Mouse (Mus musculus) lung, postnatal 0 days (tissue): ENCODE data around the gene Nisch. TPM values are rescaled to one million over a fixed set of nuclear protein-coding genes. Genes with fewer than 3 reads are reported as not detected.
A peak's percentile ranks its signal among the peaks of the same experiment; 100 is the strongest.

Experiments
- ATAC-seq: fragments of 200-750 bp; cut with Nextera tagmentation; 2 replicates; pipeline ENCODE4 v1.8.0; 2017; ENCODE audit warnings: moderate library complexity
- DNase-seq: peaks from one replicate; pipeline ENCODE4 v3.0.0-alpha.2; 2016; ENCODE audit warnings: low spot score
- H3K27ac ChIP-seq: fragments of 300-500 bp; sonication (generic); 2 replicates; pipeline ENCODE4 v1.5.1; 2014; ENCODE audit warnings: antibody characterized with exemption, mild to moderate bottlenecking, low read length, mixed read lengths
- H3K27me3 ChIP-seq: fragments of 300-500 bp; sonication (generic); replicated peaks from 2 replicates; pipeline ENCODE4 v1.6.1; 2014; ENCODE audit warnings: low read length, mixed read lengths; ENCODE audit not compliant: insufficient read depth
- H3K36me3 ChIP-seq: fragments of 300-500 bp; sonication (generic); 2 replicates; pipeline ENCODE4 v1.6.1; 2014; ENCODE audit warnings: low read length, mixed read lengths; ENCODE audit not compliant: insufficient read depth
- H3K4me1 ChIP-seq: fragments of 300-500 bp; sonication (generic); 2 replicates; pipeline ENCODE4 v1.6.1; 2014; ENCODE audit warnings: antibody characterized with exemption, low read depth, low read length, mixed read lengths; ENCODE audit not compliant: insufficient read depth
- H3K4me2 ChIP-seq: fragments of 300-500 bp; sonication (generic); replicated peaks from 2 replicates; pipeline ENCODE4 v1.6.1; 2014; ENCODE audit warnings: low read depth, mild to moderate bottlenecking, low read length, moderate library complexity, mixed read lengths
- H3K4me3 ChIP-seq: fragments of 300-500 bp; sonication (generic); 2 replicates; pipeline ENCODE4 v1.5.1; 2014; ENCODE audit warnings: low read depth, low read length
- H3K9ac ChIP-seq: fragments of 300-500 bp; sonication (generic); replicated peaks from 2 replicates; pipeline ENCODE4 v1.6.1; 2014; ENCODE audit warnings: low read depth, mild to moderate bottlenecking
- H3K9me3 ChIP-seq: fragments of 300-500 bp; sonication (generic); 2 replicates; pipeline ENCODE4 v1.6.1; 2016; ENCODE audit warnings: low read length, mixed read lengths
- CTCF ChIP-seq: IDR thresholded peaks from 2 replicates; pipeline ENCODE4 v1.5.1; 2016; ENCODE audit warnings: antibody characterized with exemption, mild to moderate bottlenecking
- EP300 ChIP-seq: IDR thresholded peaks from 2 replicates; pipeline ENCODE4 v1.6.1; 2016; ENCODE audit warnings: antibody characterized with exemption, mild to moderate bottlenecking, control low read depth
- WGBS: fragments of 180-500 bp; shearing (Covaris S2); extraction: QIAGEN DNeasy Blood & Tissue Kit; methylation state at CpG from one replicate; pipeline ENCODE4 v1.1.7; 2014; 5-methylcytosine and 5-hydroxymethylcytosine counted together
- polyA plus RNA-seq: library from polyadenylated mRNA; unstranded; fragments of >200 nt; fragmentation: Nextera tagmentation; extraction: Ambion mirVana; gene quantifications from 2 replicates; pipeline ENCODE4 v1.2.1, GENCODE M21; 2015

Gene Nisch
- polyA plus RNA-seq, 1 experiment from 2014 or later = 196 TPM

DNA sequence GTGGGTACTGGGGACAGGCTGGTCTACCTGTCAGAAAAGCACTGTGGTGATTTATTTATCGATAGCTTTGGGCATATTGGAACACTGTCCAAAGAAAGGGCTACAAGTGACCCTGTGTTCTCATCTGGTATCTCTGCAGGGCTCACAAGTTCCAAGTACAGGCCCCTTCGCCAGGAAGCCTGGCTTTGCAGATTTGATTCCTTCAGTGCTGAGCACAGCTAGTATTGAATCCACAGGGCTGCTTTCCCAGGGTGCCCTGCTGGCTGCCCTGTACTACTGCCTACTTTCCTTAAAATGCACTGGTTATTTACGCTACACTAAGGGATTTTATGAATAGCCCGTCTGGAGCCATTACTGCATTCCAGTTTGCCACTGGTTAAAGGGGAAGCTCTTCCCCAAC lies 35.2 kb downstream of the Nisch start:
- no peak overlapping the region for H3K4me3 ChIP-seq
- no peak overlapping the region for H3K27ac ChIP-seq
- 67% methylated on average over 4 of the region's 4 CpGs for WGBS
- H3K4me1 ChIP-seq = peaks cover 5% of the 10 kb centered on the region; the same call in 1 of the 2 replicates
- H3K36me3 ChIP-seq = peaks cover 70% of the 10 kb centered on the region
- no peaks in the 10 kb centered on the region for H3K9me3 ChIP-seq
- H3K4me2 ChIP-seq = no peak overlapping the region
- H3K9ac ChIP-seq = no peak overlapping the region
- DNase-seq (no peak), ATAC-seq (no peak)
- no peak for TF ChIP-seq EP300
- TF ChIP-seq CTCF = no peak
- H3K27me3 ChIP-seq = no peaks in the 10 kb centered on the region

DNA sequence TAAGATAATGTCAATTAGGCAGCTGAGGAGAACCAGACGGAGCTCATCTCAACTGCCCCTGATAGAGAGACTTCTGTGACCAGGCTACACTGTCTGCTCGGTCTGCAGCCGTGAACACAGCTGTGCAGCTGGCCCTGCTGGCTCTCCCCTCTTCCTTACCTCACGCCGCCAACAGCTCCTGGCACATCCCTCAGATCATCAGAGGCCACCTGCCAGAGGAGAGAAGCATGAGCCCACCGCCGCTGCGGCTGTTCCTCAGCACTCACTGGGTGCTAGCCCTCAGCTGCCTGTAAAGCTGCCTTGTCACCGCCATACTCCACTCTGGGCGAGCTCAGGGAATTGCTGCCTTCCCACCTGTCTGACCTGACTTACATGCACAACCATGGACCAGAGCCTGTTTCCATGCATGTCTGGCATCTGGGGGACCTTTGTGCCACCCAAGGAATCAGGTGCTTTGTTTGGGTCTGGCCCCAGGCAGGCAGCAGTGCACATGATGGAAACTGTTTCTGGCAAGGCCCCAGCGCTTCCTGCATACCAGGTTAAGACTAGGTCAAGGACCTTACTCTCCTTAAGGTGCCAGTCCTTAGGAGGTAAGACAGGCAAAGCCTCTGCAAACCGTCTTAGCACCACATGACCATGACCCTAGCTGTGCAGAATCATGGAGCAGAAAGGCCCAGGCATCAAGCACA lies 36.9 kb downstream of the Nisch start:
- H3K9me3 ChIP-seq = no peaks in the 10 kb centered on the region
- H3K27me3 ChIP-seq = no peaks in the 10 kb centered on the region
- H3K27ac ChIP-seq = no peak overlapping the region
- ATAC-seq (no peak), DNase-seq (no peak)
- H3K4me3 ChIP-seq = no peak overlapping the region
- H3K4me2 ChIP-seq = no peak overlapping the region
- H3K4me1 ChIP-seq = peaks cover 5% of the 10 kb centered on the region; the same call in 1 of the 2 replicates
- no peak overlapping the region for H3K9ac ChIP-seq
- TF ChIP-seq CTCF = no peak
- TF ChIP-seq EP300 = no peak
- WGBS = 80% methylated on average over 12 of the region's 12 CpGs
- H3K36me3 ChIP-seq = peaks cover 73% of the 10 kb centered on the region

DNA sequence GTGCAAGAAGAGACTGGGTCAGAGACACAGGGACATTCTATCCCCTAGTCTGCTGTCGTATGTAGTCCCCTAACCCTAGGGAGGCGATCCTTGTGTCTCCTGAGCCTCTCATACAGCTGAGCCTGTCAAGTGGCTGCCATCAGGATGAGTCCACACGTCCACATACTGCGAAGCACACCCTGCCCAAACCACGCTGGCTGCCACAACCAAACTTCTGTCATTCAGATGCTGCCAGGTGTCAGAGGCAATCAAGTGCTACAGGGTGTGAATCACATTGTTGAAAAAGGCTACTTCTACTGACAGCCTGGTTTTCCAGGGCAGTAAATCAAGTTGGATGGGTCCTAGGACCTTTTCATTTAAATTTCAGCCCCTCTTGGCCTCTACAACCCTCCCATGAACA lies 39.0 kb downstream of the Nisch start:
- Histone ChIP-seq H3K27me3 (no peaks in the 10 kb centered on the region), H3K36me3 (peaks cover 71% of the 10 kb centered on the region), H3K9ac (no peak overlapping the region), H3K9me3 (no peaks in the 10 kb centered on the region), H3K4me1 (peaks cover under 1% of the 10 kb centered on the region; the same call in 1 of the 2 replicates), H3K4me3 (no peak overlapping the region), H3K4me2 (no peak overlapping the region), H3K27ac (no peak overlapping the region)
- WGBS = 88% methylated on average over 5 of the region's 5 CpGs
- ATAC-seq = no peak
- TF ChIP-seq EP300 (no peak), CTCF (no peak)
- DNase-seq = no peak

DNA sequence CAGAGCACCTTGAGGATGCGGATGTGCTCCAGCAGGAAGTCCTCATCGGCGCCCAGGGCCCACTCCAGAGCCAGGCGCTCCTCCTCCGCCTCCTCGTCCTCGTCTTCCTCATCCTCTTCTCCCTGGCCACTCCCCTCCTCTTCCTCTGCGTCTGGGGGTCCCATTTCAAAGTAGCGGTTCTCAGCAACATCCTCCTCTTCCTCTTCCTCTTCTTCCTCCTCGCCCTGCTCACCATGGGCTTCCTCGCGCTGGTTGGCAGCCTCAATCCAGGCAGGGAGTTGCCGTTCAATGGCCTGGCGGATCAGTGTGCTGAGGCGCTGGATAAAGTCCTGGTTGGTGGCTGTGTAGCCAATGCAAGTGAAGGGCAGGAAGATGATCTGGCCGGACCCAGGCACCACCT lies 39.5 kb downstream of the Nisch start:
- TF ChIP-seq EP300 (no peak), CTCF (no peak)
- no peak overlapping the region for H3K27ac ChIP-seq
- no peaks in the 10 kb centered on the region for H3K9me3 ChIP-seq
- no peak overlapping the region for H3K9ac ChIP-seq
- H3K4me1 ChIP-seq = no peaks in the 10 kb centered on the region
- peaks cover 75% of the 10 kb centered on the region for H3K36me3 ChIP-seq
- WGBS = 73% methylated on average over 16 of the region's 16 CpGs
- no peak for DNase-seq
- no peak overlapping the region for H3K4me3 ChIP-seq
- H3K27me3 ChIP-seq = no peaks in the 10 kb centered on the region
- no peak for ATAC-seq
- H3K4me2 ChIP-seq = no peak overlapping the region

DNA sequence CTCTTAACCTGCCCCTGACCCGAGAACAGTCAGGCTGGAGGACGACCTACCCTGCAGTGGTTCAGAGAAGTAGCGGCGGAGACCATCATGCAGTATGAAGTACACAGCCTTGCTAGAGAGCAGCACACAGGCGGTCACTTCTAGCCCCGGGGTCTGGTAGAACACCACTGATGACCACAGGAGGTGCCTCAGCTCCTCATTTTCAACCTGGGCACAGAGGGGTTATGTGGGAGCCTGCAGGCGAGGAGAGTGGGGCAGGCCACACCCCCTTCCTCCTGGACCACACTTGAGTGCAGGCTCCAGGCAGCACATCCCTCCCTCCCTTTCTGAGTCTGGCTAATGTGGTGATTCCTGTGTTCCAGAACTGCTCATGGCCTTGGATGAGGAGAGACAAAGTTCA lies 43.2 kb downstream of the Nisch start:
- no peak for ATAC-seq
- H3K9ac ChIP-seq = no peak overlapping the region
- H3K27me3 ChIP-seq = no peaks in the 10 kb centered on the region
- 80% methylated on average over 7 of the region's 7 CpGs for WGBS
- peaks cover 73% of the 10 kb centered on the region for H3K36me3 ChIP-seq
- no peaks in the 10 kb centered on the region; the same call in 1 of the 2 replicates for H3K4me1 ChIP-seq
- H3K4me3 ChIP-seq = no peak overlapping the region
- DNase-seq = no peak
- H3K4me2 ChIP-seq = no peak overlapping the region
- TF ChIP-seq CTCF (no peak), EP300 (no peak)
- no peak overlapping the region for H3K27ac ChIP-seq
- H3K9me3 ChIP-seq = no peaks in the 10 kb centered on the region

DNA sequence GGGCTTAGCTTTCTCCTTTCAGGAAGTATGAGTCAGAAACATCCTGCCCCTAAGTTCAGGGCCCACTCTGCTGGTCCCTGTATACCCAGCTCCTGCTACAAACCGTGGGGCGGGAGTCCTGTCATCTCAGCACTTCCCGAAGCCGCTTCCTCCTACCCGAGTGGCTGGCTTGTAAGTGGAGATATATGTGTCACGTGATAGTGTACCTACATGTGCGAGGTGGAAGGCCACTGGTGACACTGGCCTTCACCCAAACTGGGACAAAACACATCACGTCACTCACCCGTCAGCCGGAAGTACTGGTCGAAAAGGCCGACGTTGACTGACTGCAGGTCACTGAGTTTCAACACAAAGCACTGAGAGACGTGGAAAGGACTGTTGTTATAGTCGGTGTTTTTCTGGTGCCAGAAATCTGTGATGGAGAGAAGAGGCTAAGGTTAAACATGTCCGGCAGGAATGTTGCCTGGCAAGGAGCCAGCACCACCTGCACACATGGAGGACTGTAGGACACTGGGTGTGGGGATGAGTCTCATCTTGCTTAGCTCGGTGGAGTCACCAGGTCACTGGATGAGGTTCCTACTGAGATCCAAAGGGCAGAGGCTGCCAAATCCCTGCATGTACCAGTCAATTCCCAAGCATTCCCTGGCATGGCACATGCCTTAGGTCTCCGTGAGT lies 43.8 kb downstream of the Nisch start:
- Histone ChIP-seq H3K36me3 (peaks cover 69% of the 10 kb centered on the region), H3K27ac (no peak overlapping the region), H3K9ac (no peak overlapping the region), H3K4me1 (no peaks in the 10 kb centered on the region; the same call in 1 of the 2 replicates), H3K4me2 (no peak overlapping the region), H3K27me3 (no peaks in the 10 kb centered on the region), H3K9me3 (no peaks in the 10 kb centered on the region), H3K4me3 (no peak overlapping the region)
- TF ChIP-seq EP300 = no peak; the same call in 1 of the 2 replicates
- ATAC-seq (peak; percentile 46), DNase-seq (peak; percentile 43)
- 52% methylated on average over 18 of the region's 18 CpGs for WGBS
